Mouse (Mus musculus) common myeloid progenitor, adult 5-6 weeks (primary cell): Measurements from ENCODE around the gene S100a6. TPM values are rescaled to one million over a fixed set of nuclear protein-coding genes. Genes with fewer than 3 reads are reported as not detected.

ENCODE experiments used
- ATAC-seq: replicated peaks from 2 replicates; pipeline ENCODE4 v1.8.0; 2016; ENCODE audit warnings: low read depth, mild to moderate bottlenecking, moderate TSS enrichment, inconsistent platforms; ENCODE audit not compliant: poor library complexity, severe bottlenecking
- total RNA-seq: library from RNA; stranded (forward); fragments of 200-1000, 187-1606 nt; gene quantifications from 2 replicates; pipeline ENCODE4 v1.2.3, GENCODE M21; 2017

Gene S100a6
- total RNA-seq, 1 experiment from 2014 or later, result 8.0 TPM

GRCm38 (mm10) chr3:90600036-90600435 is 12.6 kb upstream of the S100a6 start:
- no peak for ATAC-seq

- ATAC-seq, result no peak
These were observed 12.1 kb upstream of the S100a6 start for GRCm38 (mm10) chr3:90600458-90601195.

GRCm38 (mm10) chr3:90601486-90602110 is 11.1 kb upstream of the S100a6 start, which contains the start of gene Gm42674:
Gene Gm42674 (plus strand): TSS chr3:90601904.
- ATAC-seq, result no peak

GRCm38 (mm10) chr3:90603623-90604022 is 9.1 kb upstream of the S100a6 start, which contains the start of gene S100a4:
Gene S100a4 (plus strand): TSS chr3:90603771.
- peak; percentile 86 for ATAC-seq

GRCm38 (mm10) chr3:90604416-90604815 is 8.3 kb upstream of the S100a6 start:
- ATAC-seq, result peak; percentile 50

- peak; percentile 40 for ATAC-seq
These were observed 7.6 kb upstream of the S100a6 start for GRCm38 (mm10) chr3:90605049-90605448.

GRCm38 (mm10) chr3:90605736-90606135 is 6.9 kb upstream of the S100a6 start:
- ATAC-seq, result no peak

GRCm38 (mm10) chr3:90606185-90606584 is 6.5 kb upstream of the S100a6 start:
- no peak for ATAC-seq

- no peak for ATAC-seq
These were observed 5.3 kb upstream of the S100a6 start for GRCm38 (mm10) chr3:90607361-90607760.

- ATAC-seq, result no peak
These were observed 4.5 kb upstream of the S100a6 start, which contains the start of gene S100a5 for GRCm38 (mm10) chr3:90608223-90608622. Gene S100a5 (plus strand): TSS chr3:90608523.

- no peak for ATAC-seq
These were observed 3.6 kb upstream of the S100a6 start for GRCm38 (mm10) chr3:90609102-90609501.

GRCm38 (mm10) chr3:90611494-90611893 is 1.2 kb upstream of the S100a6 start:
- ATAC-seq, result no peak

- 0 out of 2 replicates have a peak, but pooled peaks have one; percentile 27 for ATAC-seq
These were observed 621 bp upstream of the S100a6 start for GRCm38 (mm10) chr3:90612061-90612460.

- peak; percentile 19; the same call in 1 of the 2 replicates for ATAC-seq
These were observed 922 bp downstream of the S100a6 start for GRCm38 (mm10) chr3:90613461-90614147.

- no peak for ATAC-seq
These were observed 1.5 kb downstream of the S100a6 start for GRCm38 (mm10) chr3:90614148-90614530.

- no peak for ATAC-seq
These were observed 2.0 kb downstream of the S100a6 start for GRCm38 (mm10) chr3:90614611-90615251.

- peak; percentile 81 for ATAC-seq
These were observed 2.7 kb downstream of the S100a6 start for GRCm38 (mm10) chr3:90615415-90615814.

GRCm38 (mm10) chr3:90615911-90616310 is 3.2 kb downstream of the S100a6 start:
- no peak for ATAC-seq

- ATAC-seq, result no peak
These were observed 4.9 kb downstream of the S100a6 start for GRCm38 (mm10) chr3:90617586-90617985.

GRCm38 (mm10) chr3:90621552-90621951 is 8.9 kb downstream of the S100a6 start:
- ATAC-seq, result peak; percentile 32; the same call in 1 of the 2 replicates
